Mouse (Mus musculus) thymus, postnatal 10 days (tissue): ENCODE measurements around the gene Vamp2.

Experiments used
- DNase-seq, 2 experiments: peaks; one replicate each; pipeline ENCODE4 v3.0.0; 2021; ENCODE audit warnings: low spot score in 2 of 2

The Vamp2 gene

DNA sequence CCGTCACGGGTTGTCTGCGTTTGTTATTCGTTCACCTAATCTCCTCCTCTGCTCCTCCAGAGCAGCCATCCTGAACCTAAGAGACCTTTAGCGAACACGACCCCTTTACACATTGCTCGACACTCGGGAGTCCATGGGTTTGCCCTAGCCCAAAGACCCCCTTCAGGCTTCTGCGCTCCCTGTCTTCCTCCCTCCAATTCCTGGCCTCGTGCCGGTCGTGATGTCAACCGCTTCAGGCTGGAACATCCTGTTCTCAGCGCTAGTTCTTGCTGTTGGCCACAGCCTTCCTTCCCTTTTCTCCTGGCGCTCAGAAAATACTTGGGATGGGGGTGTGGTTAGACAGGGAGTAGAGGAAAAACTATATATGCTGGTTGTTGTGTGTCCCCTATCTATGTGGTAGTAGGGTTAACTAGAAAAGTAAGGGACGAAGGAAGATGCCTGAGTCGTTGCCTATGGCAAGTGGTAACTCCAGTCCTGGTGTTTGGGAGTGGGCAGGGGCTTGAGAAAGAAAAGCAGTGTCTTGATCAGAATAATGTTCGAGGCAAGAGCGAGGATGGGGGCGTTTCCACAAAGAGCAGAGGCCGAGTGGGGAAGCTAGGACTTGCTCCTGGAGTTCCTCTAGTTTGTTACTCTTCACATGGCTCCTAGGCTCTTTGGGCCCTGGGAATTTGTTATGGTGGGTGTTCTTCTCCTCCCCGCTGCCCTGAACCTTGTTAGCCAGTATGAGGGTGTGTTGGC is 11.1 kb downstream of the Vamp2 start:
- DNase-seq: no peak

- peak; percentile 82 to 87 for DNase-seq
Measured at GRCm38 (mm10) chr11:69099915-69100345, 11.6 kb downstream of the Vamp2 start.

DNA sequence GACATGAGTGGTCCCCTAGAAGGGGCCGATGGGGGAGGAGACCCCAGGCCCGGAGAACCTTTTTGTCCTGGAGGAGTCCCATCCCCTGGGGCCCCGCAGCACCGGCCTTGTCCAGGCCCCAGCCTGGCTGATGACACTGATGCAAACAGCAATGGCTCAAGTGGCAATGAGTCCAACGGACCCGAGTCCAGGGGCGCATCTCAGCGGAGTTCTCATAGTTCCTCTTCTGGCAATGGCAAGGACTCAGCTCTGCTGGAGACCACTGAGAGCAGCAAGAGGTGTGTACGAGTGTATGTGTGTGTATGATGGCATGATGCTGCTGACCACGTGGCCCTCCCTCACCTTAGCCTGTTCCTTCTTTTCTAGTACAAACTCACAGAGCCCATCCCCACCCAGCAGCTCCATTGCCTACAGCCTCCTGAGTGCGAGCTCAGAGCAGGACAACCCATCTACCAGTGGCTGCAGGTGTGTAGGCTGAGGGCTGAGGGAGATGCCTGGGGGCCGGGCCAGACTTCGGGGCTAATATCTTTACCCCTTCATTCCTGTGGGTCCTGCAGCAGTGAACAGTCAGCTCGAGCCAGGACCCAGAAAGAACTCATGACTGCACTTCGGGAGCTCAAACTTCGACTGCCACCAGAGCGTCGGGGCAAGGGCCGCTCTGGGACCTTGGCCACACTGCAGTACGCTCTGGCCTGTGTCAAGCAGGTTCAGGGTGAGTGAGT is 12.5 kb downstream of the Vamp2 start:
- no peak for DNase-seq

GRCm38 (mm10) chr11:69101604-69102402 is 13.5 kb downstream of the Vamp2 start:
- DNase-seq: no peak

- DNase-seq: no peak
Measured at GRCm38 (mm10) chr11:69102403-69102725, 14.1 kb downstream of the Vamp2 start.

GRCm38 (mm10) chr11:69103121-69103520 is 14.8 kb downstream of the Vamp2 start:
- DNase-seq: no peak

GRCm38 (mm10) chr11:69103531-69104435 is 15.5 kb downstream of the Vamp2 start:
- no peak for DNase-seq

GRCm38 (mm10) chr11:69104487-69104886 is 16.2 kb downstream of the Vamp2 start:
- DNase-seq: no peak

- no peak for DNase-seq
Measured at GRCm38 (mm10) chr11:69105227-69105626, 16.9 kb downstream of the Vamp2 start.

- DNase-seq: no peak
Measured at GRCm38 (mm10) chr11:69105796-69106195, 17.5 kb downstream of the Vamp2 start.

- DNase-seq: no peak
Measured at GRCm38 (mm10) chr11:69106299-69106698, 18.0 kb downstream of the Vamp2 start.

DNA sequence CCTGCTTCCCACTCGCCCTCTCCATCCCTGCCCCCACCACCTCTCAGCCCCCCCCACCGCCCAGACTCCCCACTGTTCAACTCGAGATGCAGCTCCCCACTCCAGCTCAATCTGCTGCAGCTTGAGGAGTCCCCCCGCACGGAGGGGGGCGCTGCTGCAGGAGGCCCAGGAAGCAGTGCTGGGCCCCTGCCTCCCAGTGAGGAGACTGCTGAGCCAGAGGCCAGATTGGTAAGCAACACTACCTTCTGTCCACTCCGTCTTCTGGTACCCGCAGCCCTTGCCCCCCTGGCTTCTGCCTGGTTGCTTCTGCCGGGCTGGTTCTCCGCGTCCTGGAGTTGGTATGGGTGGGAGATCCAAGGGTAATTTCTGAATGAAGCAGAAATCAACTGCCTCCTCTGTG is 18.6 kb downstream of the Vamp2 start:
- no peak for DNase-seq

GRCm38 (mm10) chr11:69107676-69108075 is 19.4 kb downstream of the Vamp2 start:
- DNase-seq: no peak

DNA sequence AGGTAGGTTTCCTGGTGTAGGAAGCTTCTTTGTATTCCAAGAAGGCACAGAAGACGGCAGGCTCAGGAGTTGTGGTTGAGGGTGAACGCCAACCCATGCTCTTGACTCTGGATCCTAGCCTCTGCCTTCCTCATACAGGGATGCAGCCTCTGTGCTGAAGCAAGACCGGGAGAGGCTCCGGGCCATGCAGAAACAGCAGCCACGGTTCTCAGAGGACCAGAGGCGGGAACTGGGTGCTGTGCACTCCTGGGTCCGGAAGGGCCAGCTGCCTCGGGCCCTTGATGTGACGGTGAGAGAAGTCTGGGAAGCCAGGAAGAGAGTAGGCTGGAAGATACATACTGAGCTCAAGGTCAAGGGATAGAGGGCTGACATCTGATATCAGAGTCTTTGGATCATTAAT is 19.9 kb downstream of the Vamp2 start:
- DNase-seq: no peak

GRCm38 (mm10) chr11:69109032-69109900 is 21.0 kb downstream of the Vamp2 start:
- no peak for DNase-seq

GRCm38 (mm10) chr11:69110319-69111046 is 22.2 kb downstream of the Vamp2 start:
- DNase-seq: peak; percentile 81 to 93

GRCm38 (mm10) chr11:69111051-69111810 is 22.9 kb downstream of the Vamp2 start:
- no peak for DNase-seq

- no peak for DNase-seq
Measured at GRCm38 (mm10) chr11:69111865-69112264, 23.6 kb downstream of the Vamp2 start.

- DNase-seq: no peak
Measured at GRCm38 (mm10) chr11:69114018-69114417, 25.7 kb downstream of the Vamp2 start.
